Mouse (Mus musculus) urinary bladder, postnatal 14 days (tissue): ENCODE results near the gene C77080.
A peak's percentile ranks its signal among the peaks of the same experiment; 100 is the strongest.
"Not testable (repeated sequence)": the region's sequence is repeated elsewhere in the genome, so short reads cannot be mapped to it uniquely, and the experiment has no call there.

Source experiments
- DNase-seq: peaks from one replicate; pipeline ENCODE4 v3.0.0; 2021; ENCODE audit warnings: low spot score

C77080 gene

DNA sequence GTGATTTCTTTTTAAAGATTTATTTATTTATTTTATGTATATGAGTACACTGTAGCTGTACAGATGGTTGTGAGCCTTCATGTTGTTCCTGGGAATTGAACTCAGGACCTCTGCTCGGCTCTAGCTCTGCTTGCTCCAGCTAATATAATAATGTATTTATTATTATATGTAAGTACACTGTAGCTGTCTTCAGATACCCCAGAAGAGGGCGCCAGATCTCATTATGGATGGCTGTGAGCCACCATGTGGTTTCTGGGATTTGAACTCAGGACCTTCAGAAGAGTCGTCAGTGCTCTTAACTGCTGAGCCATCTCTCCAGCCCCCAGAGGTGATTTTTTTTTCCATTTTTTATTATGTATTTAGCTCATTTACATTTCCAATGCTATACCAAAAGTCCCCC, 48.7 kb downstream of the C77080 start:
- DNase-seq: not testable (repeated sequence)

DNA sequence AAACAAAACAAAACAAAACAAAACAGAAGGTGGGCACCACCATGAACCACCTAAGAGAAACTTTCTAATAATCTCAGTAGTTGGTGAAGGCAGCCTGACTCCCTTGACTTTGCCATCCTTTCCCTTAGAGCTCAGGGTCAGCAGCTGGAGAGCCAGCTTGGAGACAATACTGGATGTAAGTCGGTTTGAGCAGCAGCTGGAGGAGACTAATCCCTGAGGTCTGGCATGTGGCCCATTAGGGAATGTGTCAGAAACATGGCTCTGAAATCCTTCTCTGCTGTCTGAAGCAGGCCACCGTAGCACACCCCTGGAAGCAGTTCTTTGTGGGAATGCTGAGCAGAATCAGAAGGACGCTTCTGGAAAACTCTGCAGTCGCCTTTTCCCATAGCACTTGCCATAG, 49.7 kb downstream of the C77080 start:
- no peak for DNase-seq

DNA sequence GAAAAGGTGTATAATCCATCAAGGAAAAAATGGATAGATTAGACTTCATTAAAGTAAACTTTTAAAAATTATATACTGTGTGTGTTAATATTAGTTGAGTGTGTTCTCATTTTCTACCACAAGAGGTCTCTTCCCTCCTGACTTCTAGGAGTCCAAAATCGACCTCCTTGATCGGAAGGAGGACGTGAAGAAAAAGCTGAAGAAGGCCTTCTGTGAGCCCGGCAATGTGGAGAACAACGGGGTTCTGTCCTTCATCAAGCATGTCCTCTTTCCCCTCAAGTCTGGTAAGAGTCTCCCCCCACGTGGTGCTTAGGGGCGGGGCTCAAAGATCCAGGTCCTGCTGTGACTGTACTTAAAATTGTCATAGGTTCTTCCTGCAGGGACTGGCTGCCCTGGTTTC, 51.7 kb downstream of the C77080 start:
- peak; percentile 3 for DNase-seq

DNA sequence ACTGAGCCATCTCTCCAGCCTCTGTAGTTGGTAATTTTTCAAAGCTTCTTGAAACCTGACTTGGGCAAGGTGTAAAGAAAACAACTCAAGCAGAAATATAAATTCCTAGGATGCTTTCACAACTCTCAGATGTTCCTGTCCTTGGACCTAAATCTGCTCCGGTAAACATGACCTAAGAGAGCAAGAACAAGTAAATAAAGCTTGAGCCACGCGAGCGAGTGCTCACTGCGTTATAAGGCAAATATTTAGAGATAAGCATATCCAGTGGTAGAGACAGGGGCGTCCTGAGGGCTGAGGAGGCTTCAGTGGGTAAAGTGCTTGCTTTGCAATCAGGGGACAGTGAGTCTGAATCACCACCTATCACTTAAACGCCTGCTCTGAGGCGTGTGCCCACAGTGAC, 54.4 kb downstream of the C77080 start:
- peak; percentile 1 for DNase-seq

DNA sequence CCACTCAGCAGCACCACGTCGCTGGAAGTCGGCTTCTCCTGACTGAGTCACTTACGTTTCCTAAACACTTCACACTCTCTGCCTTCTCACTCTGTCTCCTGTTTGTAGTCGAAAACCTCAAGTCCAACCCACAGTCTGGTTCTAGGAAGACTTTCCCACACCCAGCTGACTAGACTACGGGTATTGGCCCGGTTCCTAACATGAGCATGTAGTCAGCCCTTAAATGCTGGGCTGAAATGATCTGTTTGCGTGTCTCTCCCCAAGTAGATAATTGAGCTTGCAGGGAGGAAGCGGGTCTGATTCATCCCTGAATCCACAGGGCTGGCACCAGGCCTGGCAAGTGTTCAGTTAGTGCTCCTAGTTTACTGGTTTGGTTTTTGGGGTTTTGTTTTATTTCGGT, 56.5 kb downstream of the C77080 start:
- DNase-seq: peak; percentile 3

DNA sequence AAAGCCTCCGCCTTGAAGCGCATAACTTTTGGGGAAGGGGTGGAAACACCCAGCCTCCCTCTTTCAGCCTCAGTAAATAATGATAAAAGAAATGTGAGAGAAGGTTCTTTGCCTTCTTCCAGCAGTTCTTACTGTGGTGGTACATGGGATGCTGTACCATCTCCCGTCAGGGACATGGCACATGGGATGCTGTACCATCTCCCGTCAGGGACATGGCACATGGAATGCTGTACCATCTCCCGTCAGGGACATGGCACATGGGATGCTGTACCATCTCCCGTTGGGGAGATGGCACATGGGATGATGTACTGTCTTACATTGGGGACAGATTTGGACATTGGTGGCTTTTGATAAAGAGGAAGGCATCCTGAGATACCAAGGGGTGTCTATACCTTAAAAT, 63.7 kb downstream of the C77080 start:
- no peak for DNase-seq

DNA sequence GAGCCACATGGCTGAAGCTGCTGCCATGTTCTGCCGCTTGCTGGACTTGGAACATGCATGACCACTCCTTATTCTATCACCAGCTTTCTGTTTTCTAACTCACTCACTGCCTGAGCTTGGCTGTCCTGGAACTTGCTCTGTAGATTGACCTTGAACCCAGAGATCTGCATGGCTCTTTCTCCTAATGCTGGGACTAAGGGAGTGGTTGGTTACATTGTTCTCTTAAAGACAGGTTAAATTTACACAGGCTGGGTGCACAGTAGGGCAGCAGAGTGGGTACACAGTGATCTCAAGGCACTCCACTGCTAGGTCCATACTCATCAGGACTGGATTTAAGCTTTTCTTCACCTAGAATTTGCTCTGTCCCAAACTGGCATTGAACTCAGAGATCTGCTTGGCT, 66.9 kb downstream of the C77080 start:
- no peak for DNase-seq

DNA sequence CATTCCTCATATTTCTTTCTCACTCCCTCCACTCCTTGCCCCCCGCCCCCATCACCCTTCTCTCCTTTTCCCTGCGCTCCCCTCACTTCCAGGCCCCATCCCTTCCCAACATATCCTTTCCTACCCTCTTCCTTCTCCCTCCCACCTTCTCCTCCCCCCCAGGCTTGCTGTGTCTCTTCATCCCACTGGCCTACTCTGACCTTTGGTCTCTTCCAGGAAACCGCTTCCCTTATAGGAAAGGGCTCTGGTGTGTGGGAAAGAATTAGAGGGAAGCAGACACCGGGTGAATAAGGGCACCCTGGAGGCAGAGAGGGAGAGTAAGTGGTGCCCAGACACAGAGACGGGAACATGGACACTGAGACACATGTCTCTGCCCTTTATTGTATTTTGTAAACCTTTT, 69.5 kb downstream of the C77080 start:
- no peak for DNase-seq

DNA sequence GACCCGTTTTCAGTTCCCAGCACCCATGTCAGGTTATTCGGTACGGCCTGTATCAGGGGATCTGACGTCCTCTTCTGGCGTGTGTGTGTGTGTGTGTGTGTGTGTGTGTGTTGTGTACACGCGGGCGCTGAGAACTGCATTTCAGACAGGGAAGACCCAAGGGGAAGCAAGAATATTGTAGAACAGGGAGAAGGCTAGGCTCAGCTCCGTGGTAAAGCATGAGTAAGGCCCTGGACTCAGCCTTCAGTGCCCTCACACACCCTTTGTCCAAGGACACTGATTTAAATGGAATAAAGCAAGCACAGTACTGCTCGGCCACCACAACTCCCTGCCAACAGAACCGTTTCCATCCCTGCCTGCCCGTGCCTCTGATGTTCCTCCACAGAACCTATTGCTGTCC, 70.7 kb downstream of the C77080 start:
- no peak for DNase-seq

DNA sequence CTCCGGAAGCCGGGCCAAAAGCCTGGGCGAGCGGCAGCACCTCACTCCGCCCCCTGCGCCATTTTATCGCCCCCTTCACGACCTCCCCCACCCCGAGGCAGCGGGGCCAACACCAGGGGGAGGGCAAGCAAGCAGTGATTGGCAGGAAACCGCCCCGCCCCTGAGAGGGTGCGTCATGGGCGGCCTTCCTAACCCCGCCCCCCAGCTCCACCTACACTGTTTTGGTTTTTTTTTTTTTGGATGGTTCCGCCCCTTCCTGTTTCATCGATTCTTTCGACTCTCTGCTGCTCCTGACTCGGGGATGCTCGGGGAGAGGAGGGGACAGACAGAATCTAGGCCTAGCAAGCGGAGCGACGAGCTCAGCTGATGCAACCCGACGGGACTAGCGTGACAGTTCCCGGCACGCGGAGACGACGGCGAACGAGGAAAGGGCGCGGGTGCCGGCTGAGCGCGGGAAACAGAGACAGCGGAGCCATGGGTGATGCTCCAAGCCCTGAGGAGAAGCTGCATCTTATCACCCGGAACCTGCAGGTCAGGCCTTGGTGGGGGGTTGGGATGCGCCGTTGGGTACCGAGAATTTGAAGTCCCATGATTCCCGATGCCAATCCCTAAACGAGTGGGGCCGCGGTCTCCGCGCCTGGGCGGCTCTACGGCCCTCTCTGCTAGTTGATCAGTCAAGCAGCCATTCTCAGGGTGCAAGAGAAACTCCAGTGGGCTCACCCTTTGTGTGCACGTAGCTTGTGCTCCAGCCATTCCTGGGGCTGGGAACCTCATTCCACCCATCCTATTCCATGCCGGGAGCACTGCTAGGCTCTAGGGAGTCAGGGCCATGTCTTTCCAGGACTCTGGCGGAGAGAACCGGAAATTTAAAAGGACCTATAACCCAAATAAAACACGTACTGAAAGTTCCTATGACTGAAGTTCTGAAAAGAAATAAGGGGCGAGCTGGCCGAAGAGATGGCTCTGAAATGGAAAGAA, 71.4 kb downstream of the C77080 start, which contains the start of the genes S100pbp and Yars:
TSS of gene S100pbp (minus strand) at position 186 of the 978 bp plus-strand sequence.
TSS of gene Yars (plus strand) at position 219 of the 978 bp plus-strand sequence.
- peak; percentile 97 for DNase-seq

DNA sequence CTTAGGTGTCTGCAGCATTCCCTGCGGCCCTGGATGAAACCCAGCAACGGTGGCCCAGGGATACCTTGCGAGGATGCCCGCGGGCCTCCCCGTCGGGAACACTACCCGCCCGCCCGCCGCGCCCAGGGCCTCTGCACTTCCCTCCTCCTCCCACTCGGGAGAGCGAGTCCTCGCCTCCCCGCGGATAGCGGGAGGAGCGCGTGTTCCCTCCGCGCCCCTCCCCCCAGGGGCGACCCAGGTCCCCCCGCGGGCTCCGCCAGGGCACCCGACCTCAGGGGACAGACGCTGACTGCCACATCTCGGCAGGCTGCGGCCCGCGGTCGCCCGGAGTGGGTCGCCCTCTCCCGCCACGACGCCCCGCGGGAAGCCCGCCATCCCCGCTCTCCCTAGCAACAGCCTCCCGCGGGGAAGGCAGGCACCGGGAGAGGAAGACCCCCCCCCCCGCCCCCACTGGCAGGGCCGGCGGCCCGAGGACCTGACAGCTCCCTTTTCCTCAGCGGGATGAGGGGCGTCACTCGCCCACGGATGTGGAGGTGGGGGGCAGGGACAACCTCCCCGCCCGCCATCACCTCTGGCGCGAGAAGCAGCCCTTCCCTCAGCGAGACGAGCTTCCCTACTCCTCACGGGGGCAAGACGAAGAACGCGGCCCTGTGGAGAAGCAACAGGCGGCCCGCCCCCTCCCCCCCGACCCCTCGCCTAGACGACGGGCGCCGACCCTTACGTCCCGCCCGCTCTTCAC, 72.2 kb downstream of the C77080 start:
- peak; percentile 52 for DNase-seq

DNA sequence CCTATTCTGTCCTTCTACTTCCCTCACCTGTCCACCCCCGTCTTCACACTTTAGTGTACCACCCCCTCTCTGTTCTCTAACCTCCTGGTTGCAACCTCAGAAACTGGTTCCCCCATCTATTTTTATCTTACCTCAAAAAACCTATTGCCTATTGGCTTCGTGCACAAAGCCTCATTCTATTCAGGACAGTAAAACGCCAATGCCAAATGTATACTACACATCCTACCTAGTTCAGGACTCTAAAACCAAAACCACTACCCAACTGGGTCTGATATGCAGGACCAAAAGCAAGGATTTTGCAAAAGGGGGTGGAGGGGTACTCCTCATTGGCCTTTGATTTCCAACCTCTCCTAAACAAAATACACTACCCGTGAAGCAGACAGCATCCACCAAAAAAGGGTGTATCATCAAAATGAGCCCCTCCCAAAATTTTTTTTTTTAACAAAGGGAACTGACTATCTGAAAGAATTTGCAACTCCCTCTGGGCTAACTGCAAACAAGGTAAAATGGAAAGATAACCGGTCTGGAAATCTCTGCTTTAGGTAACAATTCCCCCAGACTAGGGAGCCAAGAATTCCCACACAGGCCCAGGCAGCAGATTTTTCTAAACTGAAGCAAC, 73.1 kb downstream of the C77080 start:
- DNase-seq: no peak

DNA sequence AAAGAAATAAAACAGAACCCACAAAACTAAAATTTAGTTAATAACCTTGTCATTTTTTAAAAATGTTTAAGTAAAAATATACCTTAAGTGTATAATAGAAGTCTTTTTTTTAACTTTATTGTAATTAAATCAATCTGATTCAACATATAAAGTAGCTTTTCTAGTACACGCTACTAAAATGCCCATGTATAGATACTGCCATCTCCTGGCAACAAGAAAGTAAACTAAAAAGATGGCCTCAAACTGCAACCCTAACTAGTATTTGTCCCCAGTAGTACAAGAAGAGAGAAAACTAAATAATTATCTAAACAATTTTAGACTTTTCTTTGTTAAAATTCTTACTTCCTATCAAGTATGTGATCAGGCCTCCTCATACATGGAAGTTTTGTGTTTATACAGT, 81.6 kb downstream of the C77080 start:
- no peak for DNase-seq

DNA sequence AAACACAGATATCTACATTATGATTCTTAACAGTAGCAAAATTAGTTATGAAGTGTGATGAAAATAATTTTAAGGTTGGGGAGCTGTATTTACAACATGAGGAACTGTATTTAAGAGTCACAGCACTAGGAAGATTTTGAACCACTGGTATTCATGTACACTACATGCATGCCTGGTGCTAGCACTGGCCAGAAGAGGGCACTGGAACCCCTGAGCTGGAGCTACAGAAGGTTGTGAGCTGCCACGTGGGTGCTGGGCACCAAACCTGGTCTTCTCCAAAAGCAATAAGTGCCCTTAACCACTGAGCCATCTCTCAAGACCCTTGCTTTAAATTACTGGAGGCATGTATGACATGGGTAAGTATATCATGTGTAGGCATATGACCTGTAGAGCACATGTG, 88.7 kb downstream of the C77080 start:
- no peak for DNase-seq
